Mouse (Mus musculus) hindbrain, embryonic 16.5 days (tissue): Measurements from ENCODE around the gene Hspbp1. TPM values are rescaled to one million over a fixed set of nuclear protein-coding genes. Genes with fewer than 3 reads are reported as not detected.
A peak's percentile ranks its signal among the peaks of the same experiment; 100 is the strongest.

Source experiments
- ATAC-seq: fragments of 200-750 bp; cut with Nextera tagmentation; 2 replicates; pipeline ENCODE4 v1.8.0; 2017; ENCODE audit warnings: moderate TSS enrichment, moderate library complexity
- H3K27ac ChIP-seq: fragments of 300-500 bp; sonication (generic); 2 replicates; pipeline ENCODE4 v1.5.1; 2014; ENCODE audit warnings: low read depth, mild to moderate bottlenecking, control low read depth, low read length, moderate library complexity
- H3K27me3 ChIP-seq: fragments of 300-500 bp; sonication (generic); replicated peaks from 2 replicates; pipeline ENCODE4 v1.6.1; 2014; ENCODE audit warnings: low read length; ENCODE audit not compliant: control insufficient read depth, insufficient read depth
- H3K36me3 ChIP-seq: fragments of 300-500 bp; sonication (generic); 2 replicates; pipeline ENCODE4 v1.6.1; 2014; ENCODE audit warnings: mild to moderate bottlenecking, low read length, moderate library complexity, mixed read lengths; ENCODE audit not compliant: control insufficient read depth, insufficient read depth
- H3K4me1 ChIP-seq: fragments of 300-500 bp; sonication (generic); 2 replicates; pipeline ENCODE4 v1.6.1; 2014; ENCODE audit warnings: low read depth, low read length; ENCODE audit not compliant: control insufficient read depth, insufficient read depth
- H3K4me2 ChIP-seq: fragments of 300-500 bp; sonication (generic); 2 replicates; pipeline ENCODE4 v1.6.1; 2014; ENCODE audit warnings: mild to moderate bottlenecking, low read length, control low read depth, moderate library complexity
- H3K4me3 ChIP-seq: fragments of 300-500 bp; sonication (generic); 2 replicates; pipeline ENCODE4 v1.5.1; 2014; ENCODE audit warnings: mild to moderate bottlenecking, low read length, control low read depth, moderate library complexity
- H3K9ac ChIP-seq: fragments of 300-500 bp; sonication (generic); 2 replicates; pipeline ENCODE4 v1.6.1; 2014; ENCODE audit warnings: low read depth, mild to moderate bottlenecking, control low read depth, low read length, moderate library complexity
- H3K9me3 ChIP-seq: fragments of 300-500 bp; sonication (generic); 2 replicates; pipeline ENCODE4 v1.6.1; 2014; ENCODE audit warnings: mild to moderate bottlenecking, low read length, moderate library complexity; ENCODE audit not compliant: control insufficient read depth
- WGBS: fragments of 180-500 bp; shearing (Covaris S2); extraction: QIAGEN DNeasy Blood & Tissue Kit; methylation state at CpG from one replicate; pipeline ENCODE4 v1.1.7; 2014; 5-methylcytosine and 5-hydroxymethylcytosine counted together
- polyA plus RNA-seq: library from polyadenylated mRNA; unstranded; fragments of >200 nt; fragmentation: Nextera tagmentation; extraction: Ambion mirVana; gene quantifications from 2 replicates; pipeline ENCODE4 v1.2.1, GENCODE M21; 2015

Hspbp1 gene
- 175 and 188 TPM in 2 replicates for polyA plus RNA-seq

- peak within 1 kb of the TSS; percentile 69 for H3K4me3 ChIP-seq
- peaks cover 8% of the 10 kb centered on the region for H3K4me1 ChIP-seq
- under 1% methylated on average over 32 of the region's 32 CpGs for WGBS
- H3K9ac ChIP-seq = peak within 1 kb of the TSS; percentile 63
- H3K27me3 ChIP-seq = no peaks in the 10 kb centered on the region
- peaks cover 13% of the 10 kb centered on the region for H3K36me3 ChIP-seq
- peak within 1 kb of the TSS; percentile 86 for H3K4me2 ChIP-seq
- no peaks in the 10 kb centered on the region for H3K9me3 ChIP-seq
- peak within 1 kb of the TSS; percentile 68 for H3K27ac ChIP-seq
- peak; percentile 98 for ATAC-seq
These were observed at the start of gene Hspbp1 for GRCm38 (mm10) chr7:4684632-4685417. Gene Hspbp1, minus strand, starts transcription at chr7:4685068.

DNA sequence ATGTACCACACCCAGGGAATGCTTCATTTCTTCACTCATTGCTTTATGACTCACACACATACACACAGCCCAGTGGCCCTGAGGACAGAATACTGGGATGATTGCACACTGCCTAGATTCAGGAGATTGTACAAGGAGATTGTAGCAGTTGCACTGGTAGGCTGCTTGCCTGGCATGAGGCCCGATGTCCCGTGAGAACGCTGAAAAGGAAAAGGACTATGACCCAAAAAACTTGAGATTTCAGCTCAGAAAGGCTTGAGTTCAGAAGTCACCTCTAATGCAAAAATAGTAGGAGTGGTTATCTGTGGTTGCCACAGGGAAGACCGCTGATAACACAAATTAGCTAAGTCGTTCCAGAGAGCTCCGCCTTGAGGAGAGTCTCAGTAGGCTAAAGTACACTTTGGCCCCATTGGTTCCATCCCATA lies 48.1 kb upstream of the Hspbp1 start:
- Histone ChIP-seq H3K27ac (no peak overlapping the region), H3K4me3 (no peak overlapping the region), H3K36me3 (no peaks in the 10 kb centered on the region), H3K9ac (no peak overlapping the region), H3K9me3 (no peaks in the 10 kb centered on the region), H3K27me3 (no peaks in the 10 kb centered on the region), H3K4me2 (no peak overlapping the region), H3K4me1 (no peaks in the 10 kb centered on the region)
- 67% methylated on average over 6 of the region's 6 CpGs for WGBS
- no peak for ATAC-seq

DNA sequence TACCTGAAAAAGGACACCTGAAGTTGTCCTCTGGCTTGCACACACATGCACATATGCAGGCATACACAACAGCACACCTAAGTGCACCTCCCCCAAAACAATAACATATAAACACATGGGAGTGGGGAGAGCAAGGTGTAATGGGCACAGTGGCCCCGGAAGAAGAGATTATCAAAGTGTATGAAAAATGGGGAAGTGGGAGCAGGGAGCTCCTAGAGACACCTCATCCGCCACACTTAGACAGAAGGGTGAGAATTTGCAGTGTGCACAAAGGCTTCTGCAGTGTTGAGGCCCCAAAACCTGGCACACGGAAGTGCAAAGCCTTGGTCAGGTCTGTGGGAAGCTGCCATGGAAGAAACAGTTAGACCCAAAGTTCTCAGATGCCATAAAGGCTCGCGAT lies 46.2 kb upstream of the Hspbp1 start:
- H3K4me3 ChIP-seq = no peak overlapping the region
- H3K9ac ChIP-seq = no peak overlapping the region
- no peaks in the 10 kb centered on the region for H3K36me3 ChIP-seq
- no peaks in the 10 kb centered on the region for H3K4me1 ChIP-seq
- 86% methylated on average over 5 of the region's 5 CpGs for WGBS
- H3K27me3 ChIP-seq = no peaks in the 10 kb centered on the region
- no peak overlapping the region for H3K4me2 ChIP-seq
- no peaks in the 10 kb centered on the region for H3K9me3 ChIP-seq
- no peak overlapping the region for H3K27ac ChIP-seq
- no peak for ATAC-seq

- WGBS = 86% methylated on average over 7 of the region's 7 CpGs
- Histone ChIP-seq H3K4me1 (no peaks in the 10 kb centered on the region), H3K9me3 (no peaks in the 10 kb centered on the region), H3K27ac (no peak within 1 kb of the TSS), H3K4me3 (no peak within 1 kb of the TSS), H3K9ac (no peak within 1 kb of the TSS), H3K36me3 (no peaks in the 10 kb centered on the region), H3K4me2 (no peak within 1 kb of the TSS), H3K27me3 (no peaks in the 10 kb centered on the region)
- ATAC-seq = no peak
These were observed 40.3 kb upstream of the Hspbp1 start, which contains the start of gene Tmem150b for GRCm38 (mm10) chr7:4725169-4725568. Gene Tmem150b, minus strand, starts transcription at chr7:4725249.

- Histone ChIP-seq H3K36me3 (no peaks in the 10 kb centered on the region), H3K4me3 (no peak overlapping the region), H3K4me1 (no peaks in the 10 kb centered on the region), H3K9me3 (no peaks in the 10 kb centered on the region), H3K9ac (no peak overlapping the region), H3K27ac (no peak overlapping the region), H3K27me3 (no peaks in the 10 kb centered on the region), H3K4me2 (no peak overlapping the region)
- no peak for ATAC-seq
- 90% methylated on average over 3 of the region's 3 CpGs for WGBS
These were observed 39.5 kb upstream of the Hspbp1 start for GRCm38 (mm10) chr7:4724359-4724758.

- no peaks in the 10 kb centered on the region for H3K4me1 ChIP-seq
- peak overlapping the region; percentile 51 for H3K4me2 ChIP-seq
- H3K4me3 ChIP-seq = peak overlapping the region; percentile 23
- no peaks in the 10 kb centered on the region for H3K27me3 ChIP-seq
- peak; percentile 76 for ATAC-seq
- no peaks in the 10 kb centered on the region for H3K9me3 ChIP-seq
- 35% methylated on average over 12 of the region's 12 CpGs for WGBS
- H3K9ac ChIP-seq = peak overlapping the region; percentile 35
- no peaks in the 10 kb centered on the region for H3K36me3 ChIP-seq
- no peak overlapping the region for H3K27ac ChIP-seq
These were observed 38.6 kb upstream of the Hspbp1 start for GRCm38 (mm10) chr7:4723508-4723907.

- 90% methylated on average over 3 of the region's 3 CpGs for WGBS
These were observed 34.4 kb upstream of the Hspbp1 start for GRCm38 (mm10) chr7:4719276-4719675.

GRCm38 (mm10) chr7:4716955-4717354 lies 32.1 kb upstream of the Hspbp1 start:
- Histone ChIP-seq H3K36me3 (peaks cover 32% of the 10 kb centered on the region), H3K9ac (no peak overlapping the region), H3K27me3 (no peaks in the 10 kb centered on the region), H3K9me3 (no peaks in the 10 kb centered on the region), H3K27ac (no peak overlapping the region), H3K4me1 (no peaks in the 10 kb centered on the region), H3K4me3 (no peak overlapping the region), H3K4me2 (no peak overlapping the region)
- whole genome bisulfite sequencing = 74% methylated on average over 6 of the region's 6 CpGs
- no peak for ATAC-seq

More at GRCm38 (mm10) chr7:4719276-4719675, 34.4 kb upstream of the Hspbp1 start:
- Histone ChIP-seq H3K4me2 (no peak overlapping the region), H3K27ac (no peak overlapping the region), H3K4me3 (no peak overlapping the region), H3K27me3 (no peaks in the 10 kb centered on the region), H3K36me3 (peaks cover 11% of the 10 kb centered on the region), H3K9ac (no peak overlapping the region), H3K4me1 (no peaks in the 10 kb centered on the region), H3K9me3 (no peaks in the 10 kb centered on the region)
- ATAC-seq = no peak

- Histone ChIP-seq H3K9me3 (no peaks in the 10 kb centered on the region), H3K27ac (no peak overlapping the region), H3K4me3 (no peak overlapping the region), H3K27me3 (no peaks in the 10 kb centered on the region), H3K36me3 (peaks cover 57% of the 10 kb centered on the region), H3K4me1 (no peaks in the 10 kb centered on the region), H3K4me2 (no peak overlapping the region), H3K9ac (no peak overlapping the region)
- 88% methylated on average over 3 of the region's 3 CpGs for whole genome bisulfite sequencing
- no peak for ATAC-seq
These were observed 27.7 kb upstream of the Hspbp1 start for GRCm38 (mm10) chr7:4712594-4712993.
